Mouse (Mus musculus) lung, postnatal 0 days (tissue): ENCODE data around the gene Setd1b. TPM values are rescaled to one million over a fixed set of nuclear protein-coding genes. Genes with fewer than 3 reads are reported as not detected.

Source experiments
- ATAC-seq: fragments of 200-750 bp; cut with Nextera tagmentation; 2 replicates; pipeline ENCODE4 v1.8.0; 2017; ENCODE audit warnings: moderate library complexity
- DNase-seq: peaks from one replicate; pipeline ENCODE4 v3.0.0-alpha.2; 2016; ENCODE audit warnings: low spot score
- H3K27ac ChIP-seq: fragments of 300-500 bp; sonication (generic); 2 replicates; pipeline ENCODE4 v1.5.1; 2014; ENCODE audit warnings: antibody characterized with exemption, mild to moderate bottlenecking, low read length, mixed read lengths
- H3K27me3 ChIP-seq: fragments of 300-500 bp; sonication (generic); replicated peaks from 2 replicates; pipeline ENCODE4 v1.6.1; 2014; ENCODE audit warnings: low read length, mixed read lengths; ENCODE audit not compliant: insufficient read depth
- H3K36me3 ChIP-seq: fragments of 300-500 bp; sonication (generic); 2 replicates; pipeline ENCODE4 v1.6.1; 2014; ENCODE audit warnings: low read length, mixed read lengths; ENCODE audit not compliant: insufficient read depth
- H3K4me1 ChIP-seq: fragments of 300-500 bp; sonication (generic); 2 replicates; pipeline ENCODE4 v1.6.1; 2014; ENCODE audit warnings: antibody characterized with exemption, low read depth, low read length, mixed read lengths; ENCODE audit not compliant: insufficient read depth
- H3K4me2 ChIP-seq: fragments of 300-500 bp; sonication (generic); replicated peaks from 2 replicates; pipeline ENCODE4 v1.6.1; 2014; ENCODE audit warnings: low read depth, mild to moderate bottlenecking, low read length, moderate library complexity, mixed read lengths
- H3K4me3 ChIP-seq: fragments of 300-500 bp; sonication (generic); 2 replicates; pipeline ENCODE4 v1.5.1; 2014; ENCODE audit warnings: low read depth, low read length
- H3K9ac ChIP-seq: fragments of 300-500 bp; sonication (generic); replicated peaks from 2 replicates; pipeline ENCODE4 v1.6.1; 2014; ENCODE audit warnings: low read depth, mild to moderate bottlenecking
- H3K9me3 ChIP-seq: fragments of 300-500 bp; sonication (generic); 2 replicates; pipeline ENCODE4 v1.6.1; 2016; ENCODE audit warnings: low read length, mixed read lengths
- CTCF ChIP-seq: IDR thresholded peaks from 2 replicates; pipeline ENCODE4 v1.5.1; 2016; ENCODE audit warnings: antibody characterized with exemption, mild to moderate bottlenecking
- EP300 ChIP-seq: IDR thresholded peaks from 2 replicates; pipeline ENCODE4 v1.6.1; 2016; ENCODE audit warnings: antibody characterized with exemption, mild to moderate bottlenecking, control low read depth
- WGBS: fragments of 180-500 bp; shearing (Covaris S2); extraction: QIAGEN DNeasy Blood & Tissue Kit; methylation state at CpG from one replicate; pipeline ENCODE4 v1.1.7; 2014; 5-methylcytosine and 5-hydroxymethylcytosine counted together
- polyA plus RNA-seq: library from polyadenylated mRNA; unstranded; fragments of >200 nt; fragmentation: Nextera tagmentation; extraction: Ambion mirVana; gene quantifications from 2 replicates; pipeline ENCODE4 v1.2.1, GENCODE M21; 2015

The Setd1b gene
- polyA plus RNA-seq: 6.2 and 7.2 TPM in 2 replicates

DNA sequence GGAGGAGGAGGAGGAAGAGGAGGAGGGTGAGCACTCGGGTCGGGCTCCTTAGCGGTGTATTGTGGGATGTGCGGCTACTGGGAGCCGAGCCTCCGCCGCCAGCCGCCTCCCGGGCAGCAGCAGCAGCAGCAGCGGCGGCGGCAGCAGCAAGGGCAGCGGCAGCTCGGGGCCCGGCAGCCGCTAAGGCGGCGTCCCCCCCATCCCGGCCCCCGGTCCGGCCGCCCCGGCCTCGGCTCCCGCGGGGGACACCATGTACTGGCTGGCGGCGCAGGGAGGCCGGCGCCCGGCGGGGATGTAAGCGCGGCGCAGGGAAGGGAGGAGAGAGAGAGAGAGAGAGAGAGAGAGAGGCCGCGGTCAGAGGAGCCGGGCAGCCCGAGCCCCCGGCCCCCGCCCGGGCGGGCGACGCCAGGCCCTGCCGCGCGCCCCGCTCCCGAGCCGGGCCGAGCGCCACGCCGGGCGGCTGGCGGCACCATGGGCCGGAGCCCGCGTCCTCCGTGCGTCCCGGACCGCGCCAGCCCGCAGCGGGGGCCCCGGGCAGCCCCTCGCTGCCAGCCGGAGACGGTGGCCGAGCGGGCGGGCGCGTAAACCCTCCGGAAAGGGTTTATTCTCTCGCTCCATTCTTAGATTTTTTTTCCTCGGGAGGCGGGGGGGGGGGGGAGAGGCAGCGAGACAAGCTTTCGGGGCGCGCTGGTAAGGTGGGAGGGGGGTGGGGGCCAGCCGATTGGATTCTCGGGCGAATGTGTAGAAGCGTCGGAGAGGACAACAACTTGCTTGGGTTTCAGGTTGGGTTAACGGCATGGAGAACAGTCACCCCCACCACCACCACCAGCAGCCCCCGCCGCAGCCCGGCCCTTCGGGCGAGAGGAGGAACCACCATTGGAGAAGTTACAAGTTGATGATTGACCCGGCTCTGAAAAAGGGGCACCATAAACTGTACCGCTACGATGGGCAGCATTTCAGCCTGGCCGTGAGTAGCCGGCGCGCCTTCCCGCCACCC, at the start of gene Setd1b:
Gene Setd1b, plus strand, starts transcription at position 33 of the 997 bp plus-strand sequence.
- TF ChIP-seq CTCF: 0 out of 2 replicates have a peak, but pooled peaks have one; percentile 4
- no peak for TF ChIP-seq EP300
- 2% methylated on average over 57 of the region's 103 CpGs for WGBS
- no peak for ATAC-seq

DNA sequence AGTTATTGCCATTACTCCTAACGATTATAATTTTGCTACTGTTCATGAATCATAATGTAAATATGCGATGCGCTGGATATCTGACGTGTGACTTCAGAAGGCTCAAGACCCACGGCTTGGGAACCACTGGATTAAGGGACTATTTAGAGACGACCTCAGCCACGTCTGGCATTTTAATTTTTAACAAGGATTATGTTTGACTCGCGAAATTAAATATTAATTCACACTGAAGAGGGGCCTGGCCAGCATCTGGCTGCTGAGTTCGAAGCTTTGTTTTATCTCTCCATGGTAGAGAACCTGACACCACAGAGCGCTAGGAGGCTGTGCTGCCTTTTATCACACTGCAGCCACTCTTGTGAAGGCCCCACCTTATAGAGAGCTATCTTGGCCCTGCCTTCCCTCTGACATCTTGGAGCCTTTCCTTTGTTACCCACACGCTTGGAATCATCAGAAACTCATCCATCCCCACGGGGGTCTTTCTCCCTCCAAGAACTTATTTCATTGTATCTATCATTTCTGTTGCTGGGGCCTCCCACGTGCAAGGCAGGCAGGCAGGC, 48.8 kb upstream of the Setd1b start:
- Histone ChIP-seq H3K4me3 (no peak overlapping the region), H3K4me2 (no peak overlapping the region), H3K9ac (no peak overlapping the region), H3K4me1 (no peaks in the 10 kb centered on the region), H3K27ac (no peak overlapping the region), H3K27me3 (no peaks in the 10 kb centered on the region), H3K36me3 (no peaks in the 10 kb centered on the region), H3K9me3 (no peaks in the 10 kb centered on the region)
- WGBS: 75% methylated on average over 14 of the region's 14 CpGs
- TF ChIP-seq CTCF: no peak
- no peak for TF ChIP-seq EP300
- ATAC-seq (no peak), DNase-seq (no peak)

More for the DNA sequence above, at the start of gene Setd1b:
- Histone ChIP-seq H3K4me3 (peak within 1 kb of the TSS; percentile 91), H3K9ac (peak within 1 kb of the TSS; percentile 96), H3K36me3 (peaks cover 8% of the 10 kb centered on the region; the same call in 1 of the 2 replicates), H3K4me2 (peak within 1 kb of the TSS; percentile 99), H3K27me3 (no peaks in the 10 kb centered on the region), H3K4me1 (peaks cover 16% of the 10 kb centered on the region; the same call in 1 of the 2 replicates), H3K9me3 (no peaks in the 10 kb centered on the region), H3K27ac (peak within 1 kb of the TSS; percentile 100)
- peak; percentile 66 for DNase-seq

DNA sequence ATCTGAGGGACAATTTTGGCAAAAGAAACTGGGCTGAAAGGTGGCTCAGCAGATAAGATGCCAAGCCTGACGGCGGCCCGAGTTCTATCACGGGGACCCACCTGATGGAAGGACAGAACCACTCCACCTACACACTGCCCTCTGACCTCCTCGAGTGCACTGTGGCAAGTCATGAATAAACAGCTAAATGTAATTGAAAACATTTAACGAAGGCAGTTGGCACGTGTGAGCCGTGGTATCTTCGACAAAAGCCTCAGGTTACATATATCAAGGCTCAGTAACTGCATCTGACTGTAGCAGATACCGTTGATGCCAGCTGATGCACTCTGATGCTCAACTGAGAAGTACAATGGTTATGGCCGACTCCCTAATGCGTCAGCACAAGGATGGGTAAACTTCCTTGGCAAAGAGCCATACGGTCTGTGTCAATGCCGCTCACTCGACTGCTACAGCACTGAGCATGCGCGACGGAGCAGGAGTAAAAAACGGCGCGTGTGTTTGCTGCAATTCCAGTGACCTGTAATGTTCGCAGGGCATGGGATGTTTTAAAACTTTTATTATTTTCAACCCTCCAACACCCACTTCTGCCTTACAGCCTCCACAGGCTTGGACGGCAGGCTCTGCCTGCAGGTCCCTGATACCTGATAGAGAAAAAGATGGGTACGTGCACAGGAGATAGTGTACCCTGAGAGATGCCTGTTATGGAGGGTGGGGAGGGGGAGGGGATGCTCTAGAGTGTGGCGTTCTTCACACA, 47.6 kb upstream of the Setd1b start:
- Histone ChIP-seq H3K27ac (no peak overlapping the region), H3K9me3 (no peaks in the 10 kb centered on the region), H3K9ac (no peak overlapping the region), H3K4me2 (no peak overlapping the region), H3K27me3 (no peaks in the 10 kb centered on the region), H3K4me3 (no peak overlapping the region), H3K4me1 (no peaks in the 10 kb centered on the region), H3K36me3 (no peaks in the 10 kb centered on the region)
- WGBS: 68% methylated on average over 25 of the region's 25 CpGs
- peak; percentile 61 for DNase-seq
- ATAC-seq: peak; percentile 40; the same call in 1 of the 2 replicates
- TF ChIP-seq EP300 (no peak), CTCF (no peak)

DNA sequence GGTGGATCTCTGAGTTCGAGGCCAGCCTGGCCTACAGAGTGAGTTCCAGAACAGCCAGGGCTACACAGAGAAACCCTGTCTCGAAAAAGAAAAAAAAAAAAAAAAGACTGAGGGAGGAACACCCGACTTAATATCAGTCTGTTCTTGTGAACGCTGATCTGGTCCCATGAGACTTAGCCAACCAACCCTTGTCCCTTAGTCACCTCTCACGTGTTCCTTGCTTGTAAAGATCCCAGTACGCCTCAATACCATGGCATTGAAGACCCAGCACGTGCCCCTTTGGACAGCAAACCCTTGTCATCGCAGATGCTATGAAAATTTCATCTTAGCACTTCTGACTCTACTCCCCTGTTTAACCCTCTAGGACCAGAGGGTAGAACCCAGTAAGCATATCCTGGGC, 45.7 kb upstream of the Setd1b start:
- Histone ChIP-seq H3K36me3 (no peaks in the 10 kb centered on the region), H3K27ac (no peak overlapping the region), H3K4me1 (no peaks in the 10 kb centered on the region), H3K27me3 (no peaks in the 10 kb centered on the region), H3K9ac (no peak overlapping the region), H3K4me2 (no peak overlapping the region), H3K9me3 (no peaks in the 10 kb centered on the region), H3K4me3 (no peak overlapping the region)
- DNase-seq: no peak
- TF ChIP-seq EP300 (no peak), CTCF (no peak)
- WGBS: 87% methylated on average over 8 of the region's 8 CpGs
- ATAC-seq: no peak

DNA sequence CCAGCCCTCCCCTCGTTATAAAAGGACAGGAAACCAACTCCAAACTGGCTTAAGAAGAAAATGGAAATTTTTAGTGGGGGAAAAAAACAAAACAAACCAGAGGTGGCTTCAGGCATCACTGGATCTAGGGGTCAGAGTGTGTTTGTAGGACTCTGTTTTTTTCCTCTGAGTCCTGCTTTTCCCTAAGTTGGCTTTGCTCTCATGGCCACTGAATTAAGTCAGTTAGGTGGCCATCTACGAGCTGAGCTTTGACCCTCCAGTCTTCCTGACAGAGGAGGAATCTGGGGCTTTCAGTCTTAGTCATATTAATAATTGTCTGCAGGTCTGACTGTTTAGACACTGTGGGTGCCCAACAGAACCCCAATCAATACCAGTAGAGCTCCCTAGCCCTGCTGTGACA, 43.5 kb upstream of the Setd1b start:
- H3K27me3 ChIP-seq: no peaks in the 10 kb centered on the region
- H3K9me3 ChIP-seq: no peaks in the 10 kb centered on the region
- WGBS: 68% methylated on average over 2 of the region's 2 CpGs
- no peak overlapping the region for H3K4me3 ChIP-seq
- no peak overlapping the region for H3K27ac ChIP-seq
- no peak overlapping the region for H3K9ac ChIP-seq
- DNase-seq (no peak), ATAC-seq (no peak)
- H3K4me2 ChIP-seq: no peak overlapping the region
- TF ChIP-seq EP300 (no peak), CTCF (no peak)
- no peaks in the 10 kb centered on the region for H3K4me1 ChIP-seq
- H3K36me3 ChIP-seq: no peaks in the 10 kb centered on the region

DNA sequence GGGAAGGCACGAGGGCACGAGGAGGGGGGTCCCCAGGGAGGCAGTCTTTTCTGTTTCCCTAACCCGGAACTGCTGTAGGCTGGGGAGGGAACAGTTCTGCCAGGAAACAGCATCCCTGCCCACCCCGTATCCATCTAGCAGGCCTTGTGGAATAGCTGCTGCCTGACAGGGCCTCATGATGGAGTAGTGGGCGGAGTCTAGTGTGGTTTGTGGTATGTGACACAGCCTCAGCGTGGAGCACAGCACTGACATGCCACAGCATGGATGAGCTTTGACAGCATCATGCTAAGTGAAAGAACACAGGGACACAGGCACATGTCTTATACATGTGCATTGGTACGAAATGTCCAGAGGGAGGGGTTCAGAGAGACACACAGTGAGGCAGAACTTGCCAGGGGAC, 39.6 kb upstream of the Setd1b start:
- Histone ChIP-seq H3K36me3 (no peaks in the 10 kb centered on the region), H3K27me3 (no peaks in the 10 kb centered on the region), H3K4me3 (no peak overlapping the region), H3K4me1 (no peaks in the 10 kb centered on the region), H3K4me2 (no peak overlapping the region), H3K27ac (no peak overlapping the region), H3K9ac (no peak overlapping the region), H3K9me3 (no peaks in the 10 kb centered on the region)
- TF ChIP-seq EP300 (no peak), CTCF (no peak)
- DNase-seq (no peak), ATAC-seq (no peak)
- WGBS: 56% methylated on average over 7 of the region's 7 CpGs
